Mouse (Mus musculus) lung, postnatal 4 days (tissue): ENCODE data around the gene Baiap3.
A peak's percentile ranks its signal among the peaks of the same experiment; 100 is the strongest.

Source experiments
- DNase-seq, 2 experiments: peaks; one replicate each; pipeline ENCODE4 v3.0.0; 2021

The Baiap3 gene

DNA sequence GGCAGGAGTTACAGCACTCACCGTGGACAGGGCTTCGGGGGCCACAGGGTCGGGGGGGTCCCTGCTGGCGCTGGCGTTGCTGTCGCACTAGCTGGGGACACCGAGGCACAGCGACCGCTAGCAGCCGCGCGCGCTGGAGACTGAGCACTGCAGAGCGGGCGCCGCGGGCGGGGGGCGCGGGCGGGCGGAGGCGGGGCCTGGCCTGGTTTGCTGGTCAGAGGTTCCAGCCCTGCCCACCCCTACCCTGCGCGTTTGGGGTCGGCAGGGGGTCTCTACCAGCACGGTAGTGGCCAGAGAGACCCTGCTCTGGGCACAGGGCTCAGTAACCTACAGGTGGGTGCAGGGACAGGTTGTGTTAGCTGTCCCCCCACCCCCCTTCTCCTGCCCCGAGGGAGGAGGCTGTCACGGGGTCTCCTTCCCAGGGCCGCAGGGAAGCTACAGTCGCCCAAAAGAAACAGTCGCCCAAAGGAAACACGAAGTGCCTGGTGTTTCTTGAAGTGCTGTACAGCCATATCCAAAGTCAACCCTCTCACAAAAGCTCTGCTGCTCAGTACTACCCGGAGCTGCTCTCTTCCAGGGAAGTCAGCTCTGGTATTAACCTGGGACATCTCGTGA is at the start of gene Baiap3:
Gene Baiap3, minus strand, starts transcription at position 225 of the 615 bp plus-strand sequence.
- DNase-seq: peak; percentile 47 to 49

DNA sequence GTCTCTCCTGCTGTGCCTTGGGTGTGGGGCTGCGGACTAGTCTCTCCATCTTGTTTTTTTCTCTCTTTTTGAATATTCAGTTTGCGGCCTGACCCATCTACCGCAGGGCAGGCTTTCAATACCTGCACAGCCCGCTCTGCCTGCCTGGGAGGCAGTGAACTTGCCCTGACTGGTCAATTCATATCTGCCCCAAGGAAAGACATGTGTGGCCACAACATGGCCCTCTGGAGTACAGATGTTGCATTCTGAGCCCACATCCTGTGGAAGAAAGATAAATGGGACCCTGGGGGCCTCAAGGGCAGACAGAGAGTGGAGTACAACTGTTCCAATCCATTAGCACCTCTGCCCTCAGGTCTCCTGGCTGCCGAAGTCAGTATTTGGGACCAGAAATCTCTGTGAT is 41.9 kb upstream of the Baiap3 start, which contains the start of gene Prss34:
Gene Prss34, plus strand, starts transcription at position 301 of the 400 bp plus-strand sequence.
- DNase-seq: no peak

DNA sequence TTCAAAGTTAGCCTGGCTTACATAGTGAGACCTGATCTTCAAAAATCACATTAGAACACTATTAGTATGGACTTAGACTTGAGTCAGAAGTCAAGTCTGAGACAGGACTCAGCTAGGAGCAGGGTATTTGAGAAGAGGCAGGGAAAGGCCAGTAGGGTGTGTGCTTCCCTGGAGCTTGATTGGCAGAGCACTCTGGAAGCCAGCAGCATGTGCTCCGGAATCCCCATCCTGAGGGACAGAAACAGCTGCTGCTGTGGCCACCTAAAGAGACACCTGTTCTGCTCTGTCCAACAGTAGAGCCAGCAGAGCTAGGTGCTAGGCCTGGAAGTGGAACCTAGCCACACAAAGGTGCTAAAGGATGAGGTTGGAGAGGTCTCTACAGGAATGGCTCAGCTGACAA is 37.9 kb upstream of the Baiap3 start:
- DNase-seq: no peak

DNA sequence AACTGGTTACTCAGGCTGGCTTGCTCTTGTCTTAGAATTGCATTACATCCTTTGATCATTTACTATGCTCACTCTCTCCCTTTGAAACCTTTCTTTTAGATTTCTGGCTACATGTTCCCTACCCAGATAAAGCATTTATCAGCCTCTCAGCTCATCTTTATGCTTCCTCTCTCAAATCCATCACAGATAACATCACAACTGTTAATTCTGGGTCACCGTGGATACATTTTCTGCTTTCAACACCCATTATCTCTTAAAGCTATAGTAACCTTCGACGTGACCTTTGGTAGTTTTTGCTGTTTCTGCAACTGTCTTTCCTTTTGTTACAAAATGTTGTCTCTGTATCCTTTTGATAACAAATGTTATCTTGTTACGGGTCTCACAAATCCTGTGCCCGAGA is 37.3 kb upstream of the Baiap3 start:
- DNase-seq: no peak

DNA sequence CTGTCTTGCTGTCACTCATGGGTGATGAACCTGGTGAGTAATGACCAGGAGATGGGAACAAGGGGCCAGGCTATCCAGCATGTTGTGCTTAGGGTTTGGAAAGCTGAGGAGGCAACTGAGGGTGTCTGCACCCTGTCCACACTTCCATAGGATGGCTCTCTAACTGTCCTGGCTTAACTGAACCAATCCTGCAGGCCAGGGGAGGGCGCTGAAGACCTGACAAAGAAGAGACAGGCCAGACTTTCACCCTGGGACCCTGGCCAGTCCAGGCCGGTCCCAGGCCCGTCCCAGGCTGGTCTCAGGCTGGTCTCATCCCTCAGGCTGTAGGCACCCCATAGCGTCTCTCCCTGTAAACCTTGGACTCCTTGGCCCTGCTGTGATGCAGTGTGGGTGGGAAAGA is 34.2 kb upstream of the Baiap3 start:
- no peak for DNase-seq

DNA sequence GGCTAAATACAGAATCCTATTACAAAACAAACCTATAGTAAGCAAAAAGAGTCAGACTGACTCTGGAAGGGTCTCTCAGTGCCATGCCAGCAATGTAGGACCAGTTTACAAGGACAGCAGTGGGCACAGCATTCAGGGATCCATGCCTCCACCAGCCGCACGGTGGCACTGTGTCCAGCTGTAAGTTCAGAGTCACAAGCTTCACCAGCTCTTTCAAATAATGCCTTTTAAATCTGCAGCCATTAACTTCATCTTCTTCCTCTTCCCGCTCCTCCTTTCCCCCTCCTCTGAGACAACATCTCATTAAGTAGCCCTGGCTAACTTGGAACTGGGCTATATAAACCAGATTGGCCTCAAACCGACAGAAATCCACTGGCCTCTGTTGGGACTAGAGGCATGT is 32.7 kb upstream of the Baiap3 start:
- DNase-seq: peak in 1 of 2 experiments; percentile 55

DNA sequence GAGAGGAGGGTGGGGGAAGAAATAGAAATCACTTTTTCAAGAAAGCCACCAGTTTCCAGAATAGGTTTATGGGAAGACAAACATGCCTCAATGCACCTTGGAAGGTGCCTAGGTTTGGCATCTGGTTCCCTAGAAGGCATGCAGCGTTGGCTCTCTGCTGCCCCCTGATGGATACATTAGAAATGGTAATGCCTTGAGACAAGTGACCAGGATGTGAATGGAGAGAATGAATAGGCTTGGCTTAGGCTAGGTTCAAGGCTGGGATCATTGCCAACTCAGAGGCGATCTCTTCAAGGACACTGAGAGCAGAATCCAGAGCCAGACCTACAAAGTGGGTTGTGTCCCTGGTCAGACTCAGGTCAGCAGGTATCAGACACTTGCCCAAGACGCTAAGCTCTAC is 28.9 kb upstream of the Baiap3 start:
- DNase-seq: peak; percentile 40 to 77

DNA sequence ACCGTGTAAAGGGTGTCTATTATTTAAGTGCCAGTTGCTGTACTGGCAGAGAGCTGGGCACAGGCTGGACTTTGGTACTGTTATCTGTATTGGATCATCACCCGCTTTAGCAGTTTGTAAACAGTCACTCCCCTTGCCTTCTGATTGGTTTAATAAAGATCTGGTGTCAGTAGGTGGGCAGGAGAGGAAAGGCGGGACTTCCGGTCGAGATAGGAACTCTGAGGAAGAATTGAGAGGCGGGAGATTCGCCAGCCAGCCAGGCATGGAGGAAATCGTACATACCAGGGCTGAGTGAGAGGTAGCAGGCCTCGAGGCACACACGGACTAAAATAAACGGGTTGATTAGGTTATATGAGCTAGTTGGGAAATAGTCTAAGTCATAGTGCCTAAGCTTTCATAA is 26.0 kb upstream of the Baiap3 start:
- peak; percentile 62 to 71 for DNase-seq

DNA sequence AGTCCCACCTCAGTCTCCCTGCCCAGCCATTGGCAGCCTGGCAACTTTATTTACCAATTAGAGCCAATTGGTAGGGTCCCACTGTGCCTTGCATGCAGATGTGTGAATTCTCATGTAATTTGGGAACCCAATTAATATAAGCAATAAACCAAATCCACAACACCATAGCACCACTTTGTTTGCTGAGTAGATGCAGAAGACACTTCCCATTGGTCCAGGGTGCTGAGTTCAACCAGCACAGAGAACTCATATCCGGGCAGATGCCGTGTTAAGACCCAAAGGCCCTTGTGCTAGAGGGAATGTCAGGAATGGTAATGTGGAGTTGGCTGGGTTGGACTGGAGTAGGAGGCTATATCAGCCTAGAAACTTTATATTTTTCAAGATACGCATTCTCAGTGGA is 19.7 kb upstream of the Baiap3 start:
- DNase-seq: no peak

DNA sequence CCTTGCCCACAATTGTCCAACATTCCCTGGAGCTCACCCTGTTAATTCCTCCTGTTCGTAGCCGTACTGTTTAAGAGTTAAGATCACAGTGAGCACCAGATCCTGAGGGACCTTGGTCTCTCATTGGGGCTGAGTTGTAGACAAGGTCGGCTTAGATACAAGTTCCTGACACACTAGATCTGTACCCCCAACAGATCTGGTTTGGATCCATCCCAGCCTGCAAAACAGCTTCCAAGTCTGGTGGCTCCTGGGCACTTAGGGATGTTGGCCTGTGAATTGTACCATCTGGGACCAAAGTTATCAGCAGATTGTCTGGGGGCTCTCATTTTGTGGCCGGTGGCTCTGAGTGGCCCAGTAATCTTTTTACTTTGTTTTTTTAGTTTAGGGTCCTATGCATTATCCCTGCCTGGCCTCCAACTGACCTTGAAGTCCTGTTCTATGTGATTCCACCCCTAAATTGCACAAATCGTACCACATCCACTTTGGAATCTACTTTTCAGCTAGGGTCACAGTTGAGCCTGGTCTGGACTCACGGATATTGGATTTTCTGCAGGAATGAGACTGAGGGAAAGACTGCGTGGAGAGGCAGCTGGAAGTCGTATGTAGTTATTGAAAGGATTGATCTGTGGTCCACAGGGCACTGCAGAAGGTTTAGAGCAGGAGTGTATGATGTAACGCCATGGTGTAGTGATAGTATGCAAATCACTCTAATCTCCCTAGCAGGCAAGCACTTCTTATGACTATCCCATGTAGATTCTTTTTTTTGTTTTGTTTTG is 18.6 kb upstream of the Baiap3 start, which contains the start of gene Ube2i:
Gene Ube2i, minus strand, starts transcription at position 52 of the 776 bp plus-strand sequence.
- DNase-seq: no peak

DNA sequence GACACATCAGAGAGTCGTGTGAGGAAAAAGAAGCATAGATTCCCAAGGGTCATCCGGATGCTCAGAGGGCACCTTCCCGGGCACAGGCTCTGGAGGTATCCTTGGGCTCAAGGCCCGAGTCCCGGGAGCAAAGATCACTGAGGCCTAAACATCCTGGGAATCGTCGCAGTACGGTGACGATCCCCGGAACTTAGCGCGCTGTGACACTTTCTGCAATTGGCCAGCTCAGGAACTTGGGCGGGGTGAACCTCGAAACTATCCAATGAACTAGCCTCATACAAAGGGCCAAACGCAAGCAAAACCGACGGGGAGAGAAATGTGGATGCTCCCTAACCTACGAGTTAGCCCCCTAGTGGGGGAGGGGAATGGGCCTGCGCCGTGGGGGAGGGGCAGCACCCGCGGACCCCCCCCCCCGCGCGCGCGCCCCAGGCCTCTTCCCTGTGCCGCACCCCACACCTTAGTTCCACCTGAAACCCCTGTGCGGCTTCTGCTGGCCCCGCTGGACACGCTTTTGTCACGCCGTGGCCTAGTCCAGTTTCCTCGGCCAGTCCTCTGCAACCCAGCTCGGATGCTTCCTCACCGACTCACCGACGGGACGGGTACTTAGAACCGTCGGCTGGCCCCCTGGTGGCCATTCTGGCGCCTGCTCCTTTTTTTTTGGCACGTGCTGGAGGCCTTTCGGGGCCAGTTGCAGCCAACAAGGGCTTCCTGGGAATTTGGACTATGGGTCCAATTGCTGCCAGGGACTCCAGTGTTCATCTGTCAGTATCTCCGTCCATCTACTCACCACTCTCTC is 17.7 kb upstream of the Baiap3 start:
- DNase-seq: peak; percentile 98

DNA sequence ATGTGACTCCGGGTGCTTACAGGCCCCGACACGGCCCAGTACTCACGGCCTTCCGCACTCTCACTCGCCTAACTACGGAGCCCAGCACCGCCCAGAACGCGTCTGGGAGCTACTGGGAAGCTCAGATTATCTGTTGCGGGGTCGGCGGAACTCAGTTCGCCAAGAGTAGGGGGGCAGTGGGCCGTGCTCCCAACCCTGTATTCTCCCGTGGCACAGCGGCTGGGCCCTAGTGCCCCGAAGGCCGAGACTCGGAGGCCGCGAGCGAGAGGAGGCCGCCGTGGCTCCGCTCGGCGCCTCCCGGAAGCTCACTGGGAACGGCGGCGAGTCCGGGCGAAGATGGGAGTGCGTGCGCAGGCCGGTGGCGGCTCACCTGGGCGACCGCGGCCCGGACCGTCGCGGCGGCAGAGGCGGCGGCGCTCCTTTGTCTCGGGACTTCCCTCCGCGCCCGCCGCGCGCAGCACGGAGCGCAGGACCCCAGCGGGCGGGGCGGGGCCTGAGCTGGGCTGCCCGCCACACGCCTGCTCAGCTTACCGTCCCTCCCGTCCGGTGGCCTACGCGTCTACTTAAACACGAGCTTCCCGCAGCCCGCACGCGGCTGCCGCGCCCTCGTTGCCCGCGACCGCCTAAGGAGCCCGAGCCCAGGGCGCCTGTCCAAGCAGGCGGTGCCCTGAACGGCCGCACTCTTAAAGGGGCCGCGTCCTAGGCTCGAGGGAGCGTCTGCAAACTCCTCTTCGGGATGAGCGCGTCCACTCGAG is 17.0 kb upstream of the Baiap3 start:
- DNase-seq: peak in 1 of 2 experiments; percentile 94

DNA sequence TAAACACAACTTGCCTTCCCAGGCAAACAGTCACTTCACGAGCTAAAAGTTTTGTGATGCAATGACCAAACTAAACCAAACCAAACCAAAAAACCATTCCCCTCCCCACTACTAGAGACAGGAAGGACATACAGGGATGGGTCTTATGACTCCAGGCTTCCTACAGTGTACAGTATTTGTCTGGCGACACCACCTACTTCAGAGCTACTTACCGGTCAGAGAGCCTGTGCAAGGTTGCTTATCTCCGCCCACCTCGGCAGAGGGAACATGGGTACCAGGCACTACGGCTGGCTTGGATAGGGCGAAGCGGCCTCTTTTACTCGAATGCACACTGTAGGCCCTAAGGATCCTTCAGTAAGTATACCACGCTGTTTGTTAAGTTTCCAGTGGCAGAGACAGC is 16.2 kb upstream of the Baiap3 start:
- DNase-seq: peak; percentile 41 to 60

DNA sequence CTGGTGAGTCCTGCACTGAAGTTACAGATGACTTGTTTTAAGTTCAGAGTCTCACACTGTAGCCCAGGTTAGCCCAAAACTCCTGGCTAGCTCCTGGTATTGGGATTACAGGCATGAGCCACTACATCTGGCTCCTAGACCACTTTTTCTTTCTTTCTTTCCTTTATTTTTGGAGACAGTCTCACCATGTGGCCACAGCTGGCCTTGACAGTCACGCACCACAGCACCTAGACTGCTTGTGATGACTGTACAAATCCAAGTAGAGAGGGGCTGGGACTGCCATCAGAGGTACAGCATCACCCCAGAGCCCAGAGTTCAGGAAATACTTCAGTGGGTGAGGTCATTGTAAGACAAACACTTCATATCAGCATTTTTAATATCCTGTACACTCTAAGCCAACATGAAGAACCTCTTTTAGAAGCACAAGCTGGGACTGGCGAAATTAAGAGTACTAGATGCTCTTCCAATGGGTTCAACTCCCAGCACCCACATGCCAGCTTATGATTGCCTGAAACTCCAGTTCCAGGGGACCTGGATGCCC is 14.7 kb upstream of the Baiap3 start:
- no peak for DNase-seq

DNA sequence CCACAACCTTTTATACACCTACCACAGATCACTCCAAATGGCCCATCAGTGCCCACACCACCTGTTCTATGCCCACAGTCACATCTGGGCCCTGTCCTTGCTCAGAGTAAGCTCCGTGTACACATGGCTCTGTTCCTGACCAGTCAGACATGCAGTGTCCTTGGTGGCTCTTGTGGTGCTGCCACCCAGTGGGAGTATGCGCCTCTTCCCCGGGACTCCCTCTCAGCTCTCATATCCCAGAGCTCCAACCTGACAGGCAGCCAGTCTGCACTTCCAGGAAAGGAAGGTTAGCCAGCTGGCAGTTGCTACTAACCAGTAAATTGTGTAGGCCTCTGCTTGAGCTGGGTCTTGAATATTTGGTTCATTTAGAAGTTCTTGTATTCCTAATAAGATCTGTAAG is 8.3 kb upstream of the Baiap3 start:
- DNase-seq: no peak

DNA sequence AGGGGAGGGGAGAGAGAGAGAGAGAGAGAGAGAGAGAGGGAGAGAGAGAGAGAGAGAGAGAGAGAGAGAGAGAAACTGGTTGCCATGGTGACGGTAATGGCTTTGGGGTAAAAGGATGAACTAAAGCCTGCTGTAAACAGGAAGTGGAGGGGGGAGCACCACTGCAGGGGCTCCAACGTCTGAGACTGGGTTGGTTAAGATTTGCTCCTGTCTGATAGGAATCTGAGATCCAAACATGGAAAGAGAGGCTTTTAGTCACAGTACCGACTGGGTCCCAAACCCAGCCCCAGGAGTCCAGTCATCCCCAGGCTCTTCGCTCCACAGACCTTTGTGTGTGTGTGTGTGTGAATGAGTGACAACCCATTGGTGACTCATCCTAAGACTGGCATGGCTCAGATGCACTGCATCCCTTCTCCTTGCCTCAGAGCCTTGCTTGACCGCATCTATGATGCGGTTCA is 1.7 kb upstream of the Baiap3 start:
- no peak for DNase-seq

DNA sequence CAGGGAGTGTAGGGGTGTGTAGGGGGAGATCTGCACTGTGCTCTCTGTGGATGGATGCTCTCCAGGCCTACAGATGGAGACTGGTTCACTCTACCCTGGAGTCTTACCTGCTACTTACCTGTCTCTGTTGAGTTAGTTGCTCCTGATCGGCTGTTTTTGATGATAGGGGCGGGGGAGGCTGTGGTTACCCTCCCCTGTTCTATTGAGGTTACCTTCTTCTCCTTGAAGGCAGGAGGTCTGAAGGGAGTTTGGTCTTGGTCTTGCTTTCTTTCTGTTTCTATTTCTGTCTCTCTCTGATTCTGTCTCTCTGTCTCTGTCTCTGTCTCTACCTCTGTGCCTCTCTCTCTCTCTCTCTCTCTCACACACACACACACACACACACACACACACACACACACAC is 1.1 kb downstream of the Baiap3 start:
- DNase-seq: no peak

DNA sequence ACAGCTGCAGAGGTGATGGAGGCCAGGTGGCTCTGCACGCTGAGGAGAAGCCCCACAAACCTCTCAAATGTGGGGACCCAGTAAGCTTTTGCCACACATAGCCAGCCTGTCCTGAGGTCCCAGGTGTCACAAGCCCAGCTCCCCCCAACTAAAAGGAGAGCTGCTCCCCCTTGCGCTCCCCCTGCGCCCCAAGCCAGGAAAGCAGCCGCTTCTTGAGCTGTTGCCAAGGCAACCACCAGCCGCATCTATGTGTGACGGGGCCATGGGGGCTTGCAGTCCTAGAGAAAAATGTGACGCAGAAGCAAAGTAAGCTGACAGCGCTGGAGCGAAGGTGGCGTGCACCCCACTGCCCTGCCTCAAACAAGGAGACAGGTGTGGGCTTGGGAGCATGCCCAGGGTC is 2.4 kb downstream of the Baiap3 start:
- no peak for DNase-seq

DNA sequence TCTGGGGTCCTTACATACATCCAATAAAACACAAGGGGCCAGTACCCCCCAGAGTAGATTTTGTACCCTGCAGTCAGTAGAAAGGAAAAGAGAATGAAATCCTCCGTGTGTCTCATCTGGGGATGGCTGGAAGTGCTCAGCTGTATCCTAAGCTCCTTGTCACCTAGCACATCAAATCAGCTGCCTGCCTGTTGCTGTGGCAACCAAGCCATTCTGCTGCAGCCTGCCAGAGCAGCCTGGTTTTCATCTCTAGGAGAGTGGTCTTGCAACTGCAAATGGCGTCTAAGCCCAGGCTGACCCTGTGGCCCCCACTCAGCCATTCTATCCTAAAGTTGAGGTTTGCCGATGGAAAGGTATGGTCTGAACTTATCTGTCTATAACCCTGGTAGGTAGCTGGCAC is 3.5 kb downstream of the Baiap3 start:
- no peak for DNase-seq

DNA sequence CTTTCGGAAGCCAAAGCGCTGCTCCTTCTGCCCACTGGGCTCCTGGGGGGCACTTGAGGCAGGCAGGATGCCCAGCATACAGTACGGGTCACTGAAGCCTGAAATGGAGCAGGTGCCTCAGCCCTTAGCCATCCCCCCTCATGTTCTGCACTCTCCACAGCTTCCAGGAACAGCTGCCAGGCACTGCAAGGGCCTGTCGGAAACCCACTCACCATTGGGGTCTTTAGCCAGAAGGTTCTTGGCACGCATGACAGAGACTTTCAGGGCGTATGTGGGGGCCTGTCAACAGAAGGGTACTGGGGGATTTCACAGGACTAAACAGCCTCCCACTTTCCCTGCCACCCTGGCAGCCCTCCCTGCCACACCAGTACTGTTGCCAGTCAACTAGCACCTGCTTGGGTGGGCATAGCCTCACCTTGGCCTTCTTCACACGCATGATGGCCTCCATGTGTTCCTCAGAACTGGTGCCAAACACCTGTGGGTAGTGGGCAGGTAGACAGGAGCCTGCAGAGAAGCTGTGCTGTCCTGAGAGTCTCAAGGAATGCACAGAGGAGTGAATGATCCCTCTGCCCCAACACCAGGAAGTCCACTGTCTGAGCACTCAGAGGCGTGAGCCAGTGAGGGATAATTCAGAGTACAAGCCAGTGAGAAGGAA is 5.9 kb downstream of the Baiap3 start:
- no peak for DNase-seq

DNA sequence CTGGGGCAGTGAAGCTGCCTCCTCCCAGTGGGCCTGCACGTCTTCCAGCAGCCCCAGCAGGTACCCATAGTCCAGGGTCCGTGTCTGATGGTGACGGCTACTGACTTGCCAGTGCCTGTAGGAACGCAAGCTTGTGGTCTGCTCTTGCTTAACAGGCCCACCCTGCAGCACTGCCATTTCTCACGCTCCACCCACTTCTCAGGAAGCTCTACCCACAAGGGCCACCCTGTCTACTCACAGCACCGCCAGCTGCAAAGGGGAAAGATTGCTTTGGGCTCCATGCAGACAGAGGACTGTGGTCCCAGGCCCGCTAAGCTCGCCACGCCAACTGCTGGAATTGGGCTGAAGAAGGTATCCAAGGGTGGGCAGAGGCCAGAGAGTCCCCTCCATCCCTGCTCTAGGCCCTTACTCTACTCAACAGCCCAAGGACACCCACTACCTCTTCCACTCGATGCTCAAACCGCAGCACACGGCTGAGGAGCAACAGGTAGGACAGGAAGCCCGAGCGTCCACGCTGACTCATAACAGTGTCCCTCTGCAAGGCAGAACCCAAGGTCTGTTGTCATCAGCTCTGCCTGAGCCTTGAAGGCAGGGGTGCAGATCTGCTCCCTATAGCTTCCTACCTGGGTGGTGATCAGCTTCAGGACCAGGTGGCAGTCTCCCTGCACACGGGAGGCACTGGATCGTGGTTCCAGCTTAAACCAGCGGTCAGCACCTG is 8.0 kb downstream of the Baiap3 start:
- DNase-seq: no peak
